Mouse (Mus musculus): ENCODE measurements around the gene Igf2bp2. TPM values are rescaled to one million over a fixed set of nuclear protein-coding genes. Genes with fewer than 3 reads are reported as not detected.

The Igf2bp2 gene
- total and polyA plus RNA-seq, 2 experiments from 2014 or later, result 5.5 to 8.7 TPM

DNA sequence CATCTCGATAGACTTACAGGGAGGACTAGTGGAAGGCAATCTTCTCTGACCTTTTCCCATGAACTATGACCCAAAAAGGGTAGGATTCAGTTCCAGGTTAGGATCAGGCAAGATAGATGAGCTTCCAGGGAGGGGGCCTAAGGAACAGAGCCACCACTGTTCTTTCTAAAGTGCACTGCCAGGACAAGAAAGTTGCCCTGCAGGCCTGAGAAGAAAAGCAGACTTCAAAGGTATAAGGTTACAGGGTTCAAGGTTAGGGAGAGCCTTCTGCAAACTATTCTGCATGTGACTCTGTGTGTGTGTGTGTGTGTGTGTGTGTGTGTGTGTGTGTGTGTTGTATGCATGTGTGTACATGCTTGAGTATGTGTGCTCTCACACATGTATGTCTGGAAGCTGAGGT is 53.1 kb downstream of the Igf2bp2 start:
- TF ChIP-seq CTCF (IDR thresholded peaks at IDR 0.05), result no peak
- Histone ChIP-seq H3K27ac (ENCODE audit: low read depth, low read length) (no peak overlapping the region), H3K9me3 (ENCODE audit: low read length) (no peaks in the 10 kb centered on the region), H3K4me2 (ENCODE audit: low read depth, low read length, poor library complexity, severe bottlenecking) (no peak overlapping the region), H3K27me3 (ENCODE audit: insufficient read depth, low read length) (no peaks in the 10 kb centered on the region), H3K4me3 (ENCODE audit: low read depth, low read length) (no peak overlapping the region), H3K36me3 (ENCODE audit: insufficient read depth, low read length) (no peaks in the 10 kb centered on the region), H3K4me1 (ENCODE audit: insufficient read depth, low read length) (no peaks in the 10 kb centered on the region), H3K9ac (replicated peaks; ENCODE audit: low read length, poor library complexity, severe bottlenecking) (no peak overlapping the region)
- ATAC-seq (ENCODE audit: low FRiP score) (no peak), DNase-seq (ENCODE audit: low spot score) (no peak)
- 97% methylated on average over 1 of the region's 1 CpGs for WGBS

DNA sequence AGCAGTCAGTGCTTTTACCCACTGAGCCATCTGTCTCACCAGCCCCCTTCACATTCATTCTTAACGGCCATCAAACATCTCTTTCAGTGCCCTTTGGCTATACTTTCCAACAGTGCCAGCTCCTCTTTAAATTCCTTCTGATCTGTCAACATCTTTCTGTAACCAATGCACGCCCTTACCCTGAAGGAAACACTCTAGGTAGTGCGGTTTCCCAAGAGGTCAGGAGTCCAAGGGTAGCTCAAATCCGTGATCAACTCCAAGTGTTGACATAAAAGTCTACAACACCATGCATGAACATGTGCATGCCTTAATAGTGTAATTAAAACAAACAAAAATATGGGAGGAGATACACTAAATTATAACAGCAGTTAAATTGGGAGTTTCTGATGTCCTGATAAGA is 53.9 kb downstream of the Igf2bp2 start:
- Histone ChIP-seq H3K27me3 (ENCODE audit: insufficient read depth, low read length) (no peaks in the 10 kb centered on the region), H3K9ac (replicated peaks; ENCODE audit: low read length, poor library complexity, severe bottlenecking) (no peak overlapping the region), H3K27ac (ENCODE audit: low read depth, low read length) (no peak overlapping the region), H3K4me3 (ENCODE audit: low read depth, low read length) (no peak overlapping the region), H3K4me1 (ENCODE audit: insufficient read depth, low read length) (no peaks in the 10 kb centered on the region), H3K4me2 (ENCODE audit: low read depth, low read length, poor library complexity, severe bottlenecking) (no peak overlapping the region), H3K36me3 (ENCODE audit: insufficient read depth, low read length) (no peaks in the 10 kb centered on the region), H3K9me3 (ENCODE audit: low read length) (no peaks in the 10 kb centered on the region)
- no peak for TF ChIP-seq CTCF (IDR thresholded peaks at IDR 0.05)
- DNase-seq (ENCODE audit: low spot score), result no peak
- ATAC-seq (ENCODE audit: low FRiP score), result no peak
- 69% methylated on average over 4 of the region's 4 CpGs for WGBS

- H3K27me3 ChIP-seq (ENCODE audit: insufficient read depth, low read length), result no peaks in the 10 kb centered on the region
- 66% methylated on average over 7 of the region's 7 CpGs for WGBS
- H3K4me1 ChIP-seq (ENCODE audit: insufficient read depth, low read length), result no peaks in the 10 kb centered on the region
- H3K4me3 ChIP-seq (ENCODE audit: low read depth, low read length), result no peak overlapping the region
- ATAC-seq (ENCODE audit: low FRiP score), result no peak
- no peak overlapping the region for H3K4me2 ChIP-seq (ENCODE audit: low read depth, low read length, poor library complexity, severe bottlenecking)
- peak; percentile 73 for DNase-seq (ENCODE audit: low spot score)
- no peak overlapping the region for H3K27ac ChIP-seq (ENCODE audit: low read depth, low read length)
- no peaks in the 10 kb centered on the region for H3K9me3 ChIP-seq (ENCODE audit: low read length)
- peak; percentile 38 for TF ChIP-seq CTCF (IDR thresholded peaks at IDR 0.05)
- H3K9ac ChIP-seq (replicated peaks; ENCODE audit: low read length, poor library complexity, severe bottlenecking), result no peak overlapping the region
- H3K36me3 ChIP-seq (ENCODE audit: insufficient read depth, low read length), result no peaks in the 10 kb centered on the region
Observed at GRCm38 (mm10) chr16:22107897-22108516, 55.1 kb downstream of the Igf2bp2 start.

- TF ChIP-seq CTCF (IDR thresholded peaks at IDR 0.05), result peak; percentile 30
- no peak overlapping the region for H3K4me2 ChIP-seq (ENCODE audit: low read depth, low read length, poor library complexity, severe bottlenecking)
- DNase-seq (ENCODE audit: low spot score) (no peak), ATAC-seq (ENCODE audit: low FRiP score) (no peak)
- H3K9me3 ChIP-seq (ENCODE audit: low read length), result no peaks in the 10 kb centered on the region
- no peaks in the 10 kb centered on the region for H3K27me3 ChIP-seq (ENCODE audit: insufficient read depth, low read length)
- H3K36me3 ChIP-seq (ENCODE audit: insufficient read depth, low read length), result no peaks in the 10 kb centered on the region
- H3K4me3 ChIP-seq (ENCODE audit: low read depth, low read length), result no peak overlapping the region
- 84% methylated on average over 6 of the region's 6 CpGs for WGBS
- H3K27ac ChIP-seq (ENCODE audit: low read depth, low read length), result no peak overlapping the region
- H3K4me1 ChIP-seq (ENCODE audit: insufficient read depth, low read length), result no peaks in the 10 kb centered on the region
- H3K9ac ChIP-seq (replicated peaks; ENCODE audit: low read length, poor library complexity, severe bottlenecking), result no peak overlapping the region
Observed at GRCm38 (mm10) chr16:22106012-22106584, 57.0 kb downstream of the Igf2bp2 start.

DNA sequence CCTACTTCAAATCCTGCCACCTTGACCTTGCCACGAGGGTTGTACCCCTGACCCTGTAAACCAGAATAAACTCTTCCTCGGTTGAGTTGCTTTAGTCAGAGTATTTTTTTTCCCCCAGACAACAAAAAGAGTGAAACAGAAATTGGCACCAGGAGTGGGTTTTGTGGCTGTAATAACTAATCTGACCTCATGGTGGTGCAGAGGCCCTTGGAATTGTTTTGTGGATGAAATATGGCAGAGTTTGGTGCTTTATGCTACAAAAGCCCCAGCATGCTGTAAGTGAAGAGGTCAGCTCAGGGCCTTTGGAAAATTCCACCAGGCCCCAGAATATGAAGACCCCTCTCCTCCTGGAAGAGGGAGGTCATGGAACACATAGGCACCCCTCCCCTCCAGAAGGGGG is 63.0 kb downstream of the Igf2bp2 start:
- Histone ChIP-seq H3K4me3 (ENCODE audit: low read depth, low read length) (no peak overlapping the region), H3K4me1 (ENCODE audit: insufficient read depth, low read length) (no peaks in the 10 kb centered on the region), H3K9me3 (ENCODE audit: low read length) (no peaks in the 10 kb centered on the region), H3K4me2 (ENCODE audit: low read depth, low read length, poor library complexity, severe bottlenecking) (no peak overlapping the region), H3K27me3 (ENCODE audit: insufficient read depth, low read length) (no peaks in the 10 kb centered on the region), H3K27ac (ENCODE audit: low read depth, low read length) (no peak overlapping the region), H3K36me3 (ENCODE audit: insufficient read depth, low read length) (no peaks in the 10 kb centered on the region), H3K9ac (replicated peaks; ENCODE audit: low read length, poor library complexity, severe bottlenecking) (no peak overlapping the region)
- ATAC-seq (ENCODE audit: low FRiP score), result no peak
- WGBS, result 91% methylated on average over 2 of the region's 2 CpGs
- peak; percentile 51 for TF ChIP-seq CTCF (IDR thresholded peaks at IDR 0.05)
- peak; percentile 10 for DNase-seq (ENCODE audit: low spot score)

DNA sequence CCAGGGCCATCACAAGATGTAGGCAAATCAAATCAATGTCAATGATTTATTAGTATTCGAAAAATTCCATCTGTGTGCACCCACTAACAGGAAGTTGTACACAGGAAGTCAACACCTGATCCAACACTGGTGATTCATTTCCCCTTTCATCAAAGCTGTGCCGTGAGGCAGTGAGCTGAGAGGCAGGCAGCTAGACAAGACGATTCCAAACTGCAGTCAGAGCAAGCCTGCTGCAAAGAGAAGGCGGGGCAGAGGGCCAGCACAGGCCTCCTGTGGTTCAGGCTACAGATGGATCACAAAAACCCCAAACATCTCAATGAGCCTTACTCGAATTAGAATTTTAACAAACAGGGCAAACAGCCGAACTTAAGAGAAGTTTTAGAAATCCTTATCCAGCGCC is 65.4 kb downstream of the Igf2bp2 start:
- H3K27ac ChIP-seq (ENCODE audit: low read depth, low read length), result no peak overlapping the region
- H3K36me3 ChIP-seq (ENCODE audit: insufficient read depth, low read length), result no peaks in the 10 kb centered on the region
- WGBS, result 35% methylated on average over 7 of the region's 7 CpGs
- no peak overlapping the region for H3K4me3 ChIP-seq (ENCODE audit: low read depth, low read length)
- no peak for ATAC-seq (ENCODE audit: low FRiP score)
- H3K9ac ChIP-seq (replicated peaks; ENCODE audit: low read length, poor library complexity, severe bottlenecking), result no peak overlapping the region
- DNase-seq (ENCODE audit: low spot score), result peak; percentile 34
- H3K4me2 ChIP-seq (ENCODE audit: low read depth, low read length, poor library complexity, severe bottlenecking), result no peak overlapping the region
- H3K4me1 ChIP-seq (ENCODE audit: insufficient read depth, low read length), result no peaks in the 10 kb centered on the region
- H3K27me3 ChIP-seq (ENCODE audit: insufficient read depth, low read length), result no peaks in the 10 kb centered on the region
- H3K9me3 ChIP-seq (ENCODE audit: low read length), result no peaks in the 10 kb centered on the region
- no peak for TF ChIP-seq CTCF (IDR thresholded peaks at IDR 0.05)
